Mouse (Mus musculus) cerebellum, adult 2 months (tissue): ENCODE measurements at regions not wholly inside any gene's neighbourhood (a gene's known extent, or its start where the extent isn't known, plus 50 kb on each side); places are given as distances from the start of the nearest gene placed in this dataset.

Experiments used
- DNase-seq, 2 experiments: peaks; one replicate each; pipeline ENCODE4 v3.0.0; 2021
- H3K27ac ChIP-seq: fragments of 200-500 bp; 2 replicates; pipeline ENCODE4 v1.5.1; 2012; ENCODE audit warnings: low read length, control low read depth, inconsistent platforms; ENCODE audit not compliant: insufficient read depth
- H3K27me3 ChIP-seq: fragments of 200-500 bp; 2 replicates; pipeline ENCODE4 v1.6.1; 2012; ENCODE audit warnings: inconsistent platforms, mild to moderate bottlenecking, low read length, moderate library complexity; ENCODE audit not compliant: control insufficient read depth, insufficient read depth
- H3K4me1 ChIP-seq: fragments of 200-500 bp; 2 replicates; pipeline ENCODE4 v1.6.1; 2011; ENCODE audit warnings: low read length; ENCODE audit not compliant: control insufficient read depth, insufficient read depth
- H3K4me3 ChIP-seq: fragments of 200-500 bp; replicated peaks from 2 replicates; pipeline ENCODE3; 2011; ENCODE audit warnings: mild to moderate bottlenecking, low read depth, low read length, control low read depth; ENCODE audit not compliant: insufficient read depth
- CTCF ChIP-seq: fragments of 200-500 bp; IDR thresholded peaks from 2 replicates; pipeline ENCODE4 v1.5.1; 2011; ENCODE audit warnings: low read depth, mild to moderate bottlenecking, control low read depth, low read length, moderate library complexity, borderline replicate concordance; ENCODE audit not compliant: insufficient read depth
- POLR2A ChIP-seq: fragments of 200-500 bp; IDR thresholded peaks from 2 replicates; pipeline ENCODE4 v1.6.1; 2011; ENCODE audit warnings: low read length, control low read depth, borderline replicate concordance; ENCODE audit not compliant: insufficient read depth
- WGBS: fragments of 180-500 bp; shearing (Covaris S2); methylation state at CpG from one replicate; pipeline ENCODE4 v1.1.7; 2018; 5-methylcytosine and 5-hydroxymethylcytosine counted together

- Histone ChIP-seq H3K4me1 (no peaks in the 10 kb centered on the region; the same call in 1 of the 2 replicates), H3K27ac (no peak overlapping the region), H3K4me3 (no peak overlapping the region), H3K27me3 (no peaks in the 10 kb centered on the region)
- TF ChIP-seq POLR2A (no peak), CTCF (no peak)
- DNase-seq, result no peak
- 40% methylated on average over 18 of the region's 18 CpGs for WGBS
These were observed 93.9 kb downstream of the Spry2 start for GRCm38 (mm10) chr14:105802529-105803280.

GRCm38 (mm10) chr14:105800142-105800925 is 96.3 kb downstream of the Spry2 start:
- DNase-seq, result no peak
- H3K4me1 ChIP-seq, result no peaks in the 10 kb centered on the region; the same call in 1 of the 2 replicates
- no peak overlapping the region for H3K27ac ChIP-seq
- TF ChIP-seq POLR2A, result no peak
- no peak for TF ChIP-seq CTCF
- WGBS, result 92% methylated on average over 13 of the region's 13 CpGs
- H3K4me3 ChIP-seq, result no peak overlapping the region
- H3K27me3 ChIP-seq, result no peaks in the 10 kb centered on the region

- Histone ChIP-seq H3K27ac (no peak overlapping the region), H3K4me3 (no peak overlapping the region), H3K4me1 (no peaks in the 10 kb centered on the region; the same call in 1 of the 2 replicates), H3K27me3 (no peaks in the 10 kb centered on the region)
- no peak for TF ChIP-seq POLR2A
- no peak for TF ChIP-seq CTCF
- 56% methylated on average over 3 of the region's 3 CpGs for WGBS
- DNase-seq, result no peak
These were observed 97.2 kb downstream of the Spry2 start for GRCm38 (mm10) chr14:105799401-105799861.

- Histone ChIP-seq H3K27me3 (no peaks in the 10 kb centered on the region), H3K27ac (no peak overlapping the region), H3K4me1 (no peaks in the 10 kb centered on the region), H3K4me3 (no peak overlapping the region)
- TF ChIP-seq CTCF (no peak), POLR2A (no peak)
- no peak for DNase-seq
- 89% methylated on average over 4 of the region's 4 CpGs for WGBS
These were observed 103.5 kb downstream of the Spry2 start for GRCm38 (mm10) chr14:105793010-105793702.

- TF ChIP-seq CTCF (no peak), POLR2A (no peak)
- no peak overlapping the region for H3K27ac ChIP-seq
- 23% methylated on average over 4 of the region's 4 CpGs for WGBS
These were observed 106.2 kb downstream of the Spry2 start for GRCm38 (mm10) chr14:105790441-105790840.

GRCm38 (mm10) chr14:105783428-105783827 is 113.2 kb downstream of the Spry2 start:
- no peak for DNase-seq
- no peak overlapping the region for H3K4me3 ChIP-seq
- TF ChIP-seq POLR2A, result no peak
- TF ChIP-seq CTCF, result no peak
- WGBS, result 93% methylated on average over 5 of the region's 5 CpGs
- no peaks in the 10 kb centered on the region for H3K27me3 ChIP-seq
- H3K4me1 ChIP-seq, result no peaks in the 10 kb centered on the region; the same call in 1 of the 2 replicates
- H3K27ac ChIP-seq, result no peak overlapping the region

More at GRCm38 (mm10) chr14:105790441-105790840, 106.2 kb downstream of the Spry2 start:
- H3K27me3 ChIP-seq, result no peaks in the 10 kb centered on the region
- H3K4me1 ChIP-seq, result no peaks in the 10 kb centered on the region
- no peak overlapping the region for H3K4me3 ChIP-seq
- DNase-seq, result peak; percentile 40 to 71

- Histone ChIP-seq H3K4me3 (no peak overlapping the region), H3K27me3 (no peaks in the 10 kb centered on the region), H3K27ac (peak overlapping the region; percentile 42), H3K4me1 (no peaks in the 10 kb centered on the region; the same call in 1 of the 2 replicates)
- WGBS, result 64% methylated on average over 3 of the region's 3 CpGs
- DNase-seq, result peak in 1 of 2 experiments; percentile 13
- TF ChIP-seq CTCF, result no peak
- no peak for TF ChIP-seq POLR2A
These were observed 116.9 kb downstream of the Spry2 start for GRCm38 (mm10) chr14:105779760-105780159.
